Mouse (Mus musculus) stomach, postnatal 0 days (tissue): ENCODE data around the gene Fahd1.

Experiments used
- CTCF ChIP-seq: IDR thresholded peaks from 2 replicates; pipeline ENCODE4 v1.5.1; 2016; ENCODE audit warnings: antibody characterized with exemption, low read depth, mild to moderate bottlenecking, moderate library complexity
- EP300 ChIP-seq: optimal IDR thresholded peaks from 2 replicates; pipeline ENCODE3; 2016; ENCODE audit warnings: antibody characterized with exemption

DNA sequence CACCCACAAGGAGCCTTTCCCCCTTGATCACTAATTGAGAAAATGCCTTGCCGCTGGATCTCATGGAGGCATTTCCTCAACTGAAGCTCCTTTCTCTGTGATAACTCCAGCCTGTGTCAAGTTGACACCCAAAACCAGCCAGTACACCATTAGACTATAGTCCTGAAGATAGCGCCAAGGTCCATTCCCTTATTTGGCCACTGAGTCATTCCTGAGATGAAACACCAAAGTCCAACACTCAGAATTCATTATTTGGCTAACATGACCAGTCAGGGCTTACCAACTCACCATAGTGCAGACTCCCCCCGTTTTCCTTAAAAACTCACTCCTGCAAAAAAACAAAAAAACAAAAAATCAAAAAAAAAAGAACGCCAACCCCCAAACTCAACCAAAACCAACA is 50.7 kb downstream of the Fahd1 start:
- TF ChIP-seq EP300 (no peak), CTCF (no peak)
